Mouse (Mus musculus): ENCODE measurements around the gene Ptprj. TPM values are rescaled to one million over a fixed set of nuclear protein-coding genes. Genes with fewer than 3 reads are reported as not detected.

Ptprj gene
- polyA plus RNA-seq, 1 experiment from 2014 or later, result 4.2 TPM

DNA sequence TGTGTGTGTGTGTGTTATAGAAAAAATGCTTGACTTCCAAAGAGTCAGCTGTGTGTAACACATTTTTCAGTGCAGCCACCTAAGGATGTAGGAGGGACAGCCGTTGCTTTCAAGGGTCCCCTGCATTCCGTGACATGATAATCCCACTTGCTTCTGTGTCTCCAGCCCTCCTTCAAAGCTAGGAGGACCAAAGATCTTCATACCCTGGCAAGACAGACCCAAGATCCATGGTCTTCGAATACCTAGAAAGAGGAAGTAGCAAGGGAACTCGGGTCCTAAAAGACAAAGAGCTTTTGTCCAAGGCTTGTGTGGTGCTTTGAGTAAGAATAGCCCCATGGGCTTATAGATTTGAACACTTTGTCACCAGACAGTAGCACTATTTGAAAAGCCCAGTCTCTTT is 4.1 kb upstream of the Ptprj start:
- no peaks in the 10 kb centered on the region for H3K9me3 ChIP-seq (ENCODE audit: low read length)
- WGBS, result 50% methylated on average over 4 of the region's 4 CpGs
- peak overlapping the region; percentile 54 for H3K27ac ChIP-seq (ENCODE audit: low read length)
- no peaks in the 10 kb centered on the region for H3K27me3 ChIP-seq (replicated peaks; ENCODE audit: insufficient read depth, low read length)
- no peaks in the 10 kb centered on the region for H3K4me1 ChIP-seq (ENCODE audit: insufficient read depth, low read depth, low read length)
- DNase-seq (ENCODE audit: low spot score), result no peak
- H3K9ac ChIP-seq (replicated peaks; ENCODE audit: low read depth), result no peak overlapping the region
- no peak overlapping the region for H3K4me2 ChIP-seq (replicated peaks; ENCODE audit: low read depth, low read length)
- ATAC-seq, result no peak
- no peaks in the 10 kb centered on the region for H3K36me3 ChIP-seq (ENCODE audit: insufficient read depth, low read length)
- H3K4me3 ChIP-seq (ENCODE audit: low read depth, low read length), result no peak overlapping the region
- TF ChIP-seq CTCF (IDR thresholded peaks at IDR 0.05) (no peak), EP300 (IDR thresholded peaks at IDR 0.05) (no peak)

DNA sequence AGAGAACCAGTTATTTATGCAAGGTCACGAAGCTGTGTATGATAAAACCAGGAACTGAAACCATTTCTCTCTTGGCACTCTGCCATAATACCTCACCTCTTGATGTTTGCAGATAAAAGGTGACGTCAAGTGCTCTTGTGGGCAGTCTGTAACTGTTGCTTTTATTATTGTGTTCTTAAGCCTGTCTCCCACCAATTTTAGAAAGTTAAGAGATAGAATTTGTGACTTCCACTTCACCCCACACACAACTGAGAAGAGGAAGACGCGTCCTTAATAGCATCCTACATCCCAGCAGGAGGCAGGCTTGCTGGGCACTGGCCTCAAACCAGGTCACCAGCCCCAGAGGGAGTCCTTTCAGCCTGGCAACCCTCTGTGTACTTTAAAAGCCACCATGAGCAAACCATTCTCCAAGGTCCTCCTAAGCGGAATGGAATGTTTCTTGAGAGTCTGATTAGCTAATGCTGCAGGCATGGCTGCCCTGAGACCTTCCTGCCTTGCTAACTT is 3.2 kb upstream of the Ptprj start:
- Histone ChIP-seq H3K9ac (replicated peaks; ENCODE audit: low read depth) (no peak overlapping the region), H3K9me3 (ENCODE audit: low read length) (no peaks in the 10 kb centered on the region), H3K4me1 (ENCODE audit: insufficient read depth, low read depth, low read length) (no peaks in the 10 kb centered on the region), H3K27ac (ENCODE audit: low read length) (peak overlapping the region; percentile 54; the same call in 1 of the 2 replicates), H3K27me3 (replicated peaks; ENCODE audit: insufficient read depth, low read length) (no peaks in the 10 kb centered on the region), H3K4me2 (replicated peaks; ENCODE audit: low read depth, low read length) (no peak overlapping the region), H3K4me3 (ENCODE audit: low read depth, low read length) (no peak overlapping the region), H3K36me3 (ENCODE audit: insufficient read depth, low read length) (no peaks in the 10 kb centered on the region)
- peak; percentile 93 for DNase-seq (ENCODE audit: low spot score)
- peak; percentile 69 for ATAC-seq
- TF ChIP-seq EP300 (IDR thresholded peaks at IDR 0.05), result peak; percentile 87
- TF ChIP-seq CTCF (IDR thresholded peaks at IDR 0.05), result peak; percentile 35
- WGBS, result 22% methylated on average over 5 of the region's 5 CpGs

DNA sequence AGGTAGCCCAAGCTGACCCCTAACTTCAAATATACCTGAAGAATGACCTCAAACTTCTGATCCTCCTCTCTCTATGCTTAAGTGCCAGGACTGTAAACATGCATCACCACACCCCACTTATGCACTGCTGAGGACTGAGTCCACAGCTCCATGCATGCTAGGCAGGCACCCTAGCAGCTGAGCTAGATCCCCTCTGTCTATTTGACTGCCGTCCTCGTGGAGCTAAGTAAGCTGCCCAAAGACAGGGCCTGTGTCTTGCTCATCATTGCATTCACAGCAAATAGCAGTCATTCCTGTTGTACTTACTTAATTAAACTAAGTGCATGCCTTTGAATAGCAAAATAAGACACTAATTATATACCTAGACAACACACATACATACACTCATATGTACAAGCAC is 2.4 kb upstream of the Ptprj start:
- WGBS, result 40% methylated on average over 2 of the region's 2 CpGs
- no peaks in the 10 kb centered on the region for H3K4me1 ChIP-seq (ENCODE audit: insufficient read depth, low read depth, low read length)
- H3K9ac ChIP-seq (replicated peaks; ENCODE audit: low read depth), result no peak overlapping the region
- no peaks in the 10 kb centered on the region for H3K9me3 ChIP-seq (ENCODE audit: low read length)
- DNase-seq (ENCODE audit: low spot score), result peak; percentile 42
- H3K4me2 ChIP-seq (replicated peaks; ENCODE audit: low read depth, low read length), result no peak overlapping the region
- TF ChIP-seq EP300 (IDR thresholded peaks at IDR 0.05) (no peak), CTCF (IDR thresholded peaks at IDR 0.05) (no peak)
- H3K4me3 ChIP-seq (ENCODE audit: low read depth, low read length), result no peak overlapping the region
- ATAC-seq, result no peak
- H3K27ac ChIP-seq (ENCODE audit: low read length), result 0 out of 2 replicates have a peak overlapping the region, but pooled peaks have one; percentile 26
- H3K36me3 ChIP-seq (ENCODE audit: insufficient read depth, low read length), result no peaks in the 10 kb centered on the region
- no peaks in the 10 kb centered on the region for H3K27me3 ChIP-seq (replicated peaks; ENCODE audit: insufficient read depth, low read length)

DNA sequence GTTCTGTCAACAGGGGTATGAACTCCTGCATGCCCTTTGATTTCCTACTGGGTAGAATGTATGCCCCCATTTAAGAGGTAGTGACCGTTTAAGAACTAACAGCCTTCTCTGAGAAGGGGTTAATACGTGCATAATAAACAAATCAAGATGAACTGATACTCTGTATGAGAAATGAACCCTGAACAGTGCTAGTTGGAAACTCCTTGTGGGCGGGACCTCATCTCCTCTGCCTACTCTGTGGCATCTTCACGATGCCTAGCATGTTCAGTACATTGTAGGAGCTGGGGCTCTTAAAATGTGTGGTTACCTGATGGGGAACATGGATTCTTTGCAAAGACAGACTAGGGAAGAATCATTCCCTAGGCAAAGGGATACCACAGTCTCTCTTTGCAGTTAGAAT is 1.9 kb upstream of the Ptprj start:
- no peak overlapping the region for H3K9ac ChIP-seq (replicated peaks; ENCODE audit: low read depth)
- H3K4me2 ChIP-seq (replicated peaks; ENCODE audit: low read depth, low read length), result no peak overlapping the region
- 55% methylated on average over 4 of the region's 4 CpGs for WGBS
- H3K4me3 ChIP-seq (ENCODE audit: low read depth, low read length), result no peak overlapping the region
- H3K9me3 ChIP-seq (ENCODE audit: low read length), result no peaks in the 10 kb centered on the region
- no peak for DNase-seq (ENCODE audit: low spot score)
- TF ChIP-seq CTCF (IDR thresholded peaks at IDR 0.05), result no peak
- no peak for TF ChIP-seq EP300 (IDR thresholded peaks at IDR 0.05)
- peak overlapping the region; percentile 26; the same call in 1 of the 2 replicates for H3K27ac ChIP-seq (ENCODE audit: low read length)
- no peak for ATAC-seq
- H3K27me3 ChIP-seq (replicated peaks; ENCODE audit: insufficient read depth, low read length), result no peaks in the 10 kb centered on the region
- no peaks in the 10 kb centered on the region for H3K4me1 ChIP-seq (ENCODE audit: insufficient read depth, low read depth, low read length)
- no peaks in the 10 kb centered on the region for H3K36me3 ChIP-seq (ENCODE audit: insufficient read depth, low read length)

DNA sequence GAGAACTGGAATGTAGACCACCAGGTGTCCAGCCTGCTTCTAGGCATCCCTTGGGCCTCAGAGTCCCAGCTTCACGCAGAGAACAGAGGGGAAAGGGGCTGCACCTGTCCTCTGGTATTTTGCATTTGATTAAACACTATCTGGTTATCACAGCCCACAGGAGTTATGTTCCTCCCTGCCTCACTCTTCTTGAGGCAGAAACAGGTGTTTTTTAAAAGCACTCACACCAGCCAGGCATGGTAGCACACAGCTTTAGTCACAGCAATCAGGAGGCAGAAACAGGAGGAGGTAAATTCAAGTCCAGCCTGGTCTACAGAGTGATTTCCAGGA is 1.3 kb upstream of the Ptprj start:
- TF ChIP-seq CTCF (IDR thresholded peaks at IDR 0.05), result no peak
- DNase-seq (ENCODE audit: low spot score) (no peak), ATAC-seq (no peak)
- Histone ChIP-seq H3K4me2 (replicated peaks; ENCODE audit: low read depth, low read length) (no peak overlapping the region), H3K9ac (replicated peaks; ENCODE audit: low read depth) (no peak overlapping the region), H3K36me3 (ENCODE audit: insufficient read depth, low read length) (no peaks in the 10 kb centered on the region), H3K27me3 (replicated peaks; ENCODE audit: insufficient read depth, low read length) (no peaks in the 10 kb centered on the region), H3K4me1 (ENCODE audit: insufficient read depth, low read depth, low read length) (no peaks in the 10 kb centered on the region), H3K4me3 (ENCODE audit: low read depth, low read length) (no peak overlapping the region), H3K9me3 (ENCODE audit: low read length) (no peaks in the 10 kb centered on the region), H3K27ac (ENCODE audit: low read length) (no peak overlapping the region)
- WGBS, result 27% methylated on average over 1 of the region's 1 CpGs

DNA sequence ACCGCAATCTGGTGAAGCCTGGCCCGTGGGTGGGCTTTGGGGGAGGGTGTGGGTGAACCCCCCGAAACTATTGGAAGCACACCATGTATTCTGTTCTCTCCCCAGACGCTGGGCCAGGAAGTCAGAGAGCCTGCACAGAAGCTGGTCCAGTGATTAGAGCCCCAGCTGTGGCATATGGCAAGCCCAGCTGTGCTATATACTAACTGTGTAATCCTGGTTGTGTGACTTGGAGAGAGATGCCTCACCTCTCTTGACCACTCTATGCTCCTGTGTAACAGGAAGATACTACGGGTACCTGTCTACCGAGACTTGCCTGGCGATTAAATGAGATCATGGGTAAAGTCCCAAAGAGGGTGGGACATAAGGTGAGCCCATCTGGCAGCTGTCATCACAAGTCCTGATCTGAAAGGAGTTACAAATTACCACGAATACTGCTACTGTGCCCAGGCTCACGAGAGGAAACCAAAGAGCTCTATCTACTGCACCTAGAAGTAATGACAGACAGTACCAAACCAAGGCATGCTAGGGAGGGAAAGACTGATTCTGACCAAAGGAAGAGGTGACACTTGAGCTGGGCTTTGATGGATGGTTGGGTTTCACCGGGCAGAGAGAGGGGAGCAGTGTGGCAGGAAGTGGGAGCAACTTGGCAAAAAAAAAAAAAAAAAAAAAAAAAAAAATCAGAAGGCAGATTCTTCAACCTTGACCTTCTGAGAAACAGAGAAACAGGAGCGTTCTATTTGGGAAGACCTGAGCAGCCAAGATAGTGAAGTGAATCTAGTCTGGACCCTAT is 754 bp upstream of the Ptprj start:
- DNase-seq (ENCODE audit: low spot score), result peak; percentile 36
- WGBS, result 12% methylated on average over 11 of the region's 11 CpGs
- 0 out of 2 replicates have a peak, but pooled peaks have one; percentile 0 for ATAC-seq
- Histone ChIP-seq H3K9me3 (ENCODE audit: low read length) (no peaks in the 10 kb centered on the region), H3K9ac (replicated peaks; ENCODE audit: low read depth) (peak overlapping the region; percentile 61), H3K36me3 (ENCODE audit: insufficient read depth, low read length) (no peaks in the 10 kb centered on the region), H3K4me2 (replicated peaks; ENCODE audit: low read depth, low read length) (peak overlapping the region; percentile 97), H3K4me3 (ENCODE audit: low read depth, low read length) (peak overlapping the region; percentile 82), H3K27ac (ENCODE audit: low read length) (peak overlapping the region; percentile 91), H3K4me1 (ENCODE audit: insufficient read depth, low read depth, low read length) (no peaks in the 10 kb centered on the region), H3K27me3 (replicated peaks; ENCODE audit: insufficient read depth, low read length) (no peaks in the 10 kb centered on the region)
- TF ChIP-seq CTCF (IDR thresholded peaks at IDR 0.05) (no peak), EP300 (IDR thresholded peaks at IDR 0.05) (no peak)

Measured in lung, postnatal 0 days (tissue).